29 mouse cellular contexts compared by ENCODE assay signal in genomic region chr14:31362236-31362635, GRCm38 (mm10). TPM values are rescaled to one million over a fixed set of nuclear protein-coding genes. Genes with fewer than 3 reads are reported as not detected.
"Had no signal": no experiment of that assay in that cellular context is flagged by ENCODE, and none has a peak within 500 bp of the region (broad histone marks: within the 10 kb centered on the region; RNA-seq: fewer than 3 reads in every experiment).

No protein-coding gene starts in this region.

- DNase-seq: cerebellum, adult 2 months; cerebellum, adult 8-10 months; cerebellum, adult 9-10 months; cerebellum, adult 9-11 months; cerebellum, postnatal 10 days; cerebellum, postnatal 14 days; cerebellum, postnatal 25 days; cerebellum, postnatal 36 days; embryo, embryonic 11 days; forebrain, postnatal 0 days; gastrocnemius, adult 2 months; gastrocnemius, postnatal 10 days; gastrocnemius, postnatal 14 days; gastrocnemius, postnatal 25 days; gastrocnemius, postnatal 36 days; heart, adult 11 months; heart, adult 18-20 months; heart, adult 2 months had no signal

- H3K4me2 ChIP-seq: embryonic facial prominence, embryonic 12.5 days; embryonic facial prominence, embryonic 13.5 days; embryonic facial prominence, embryonic 15.5 days; forebrain, embryonic 12.5 days; forebrain, embryonic 13.5 days; forebrain, embryonic 15.5 days had no signal

- H3K27ac ChIP-seq: embryonic facial prominence, embryonic 10.5 days; embryonic facial prominence, embryonic 12.5 days; embryonic facial prominence, embryonic 13.5 days; embryonic facial prominence, embryonic 15.5 days; forebrain, embryonic 10.5 days; forebrain, embryonic 12.5 days; forebrain, embryonic 13.5 days; forebrain, embryonic 15.5 days; gastrocnemius, adult 2 months; heart, adult 2 months had no signal

- H3K27me3 ChIP-seq: embryonic facial prominence, embryonic 12.5 days; embryonic facial prominence, embryonic 13.5 days; embryonic facial prominence, embryonic 15.5 days; forebrain, embryonic 12.5 days; forebrain, embryonic 13.5 days; forebrain, embryonic 15.5 days had no signal

- H3K9ac ChIP-seq: embryonic facial prominence, embryonic 12.5 days; embryonic facial prominence, embryonic 13.5 days; embryonic facial prominence, embryonic 15.5 days; forebrain, embryonic 12.5 days; forebrain, embryonic 13.5 days; forebrain, embryonic 15.5 days; forebrain, postnatal 0 days had no signal

- H3K4me3 ChIP-seq: embryonic facial prominence, embryonic 10.5 days; embryonic facial prominence, embryonic 12.5 days; embryonic facial prominence, embryonic 13.5 days; embryonic facial prominence, embryonic 15.5 days; erythroblast, embryonic 14.5 days; forebrain, embryonic 10.5 days; forebrain, embryonic 12.5 days; forebrain, embryonic 13.5 days; forebrain, embryonic 15.5 days; gastrocnemius, adult 2 months; heart, adult 2 months had no signal

- H3K9me3 ChIP-seq: embryonic facial prominence, embryonic 10.5 days; embryonic facial prominence, embryonic 12.5 days; embryonic facial prominence, embryonic 13.5 days; embryonic facial prominence, embryonic 15.5 days; forebrain, embryonic 10.5 days; forebrain, embryonic 12.5 days; forebrain, embryonic 13.5 days; forebrain, embryonic 15.5 days had no signal

- ATAC-seq: forebrain, embryonic 13.5 days; forebrain, embryonic 14.5 days; forebrain, embryonic 15.5 days; forebrain, embryonic 16.5 days; forebrain, postnatal 0 days had no signal

- H3K4me1 ChIP-seq: embryonic facial prominence, embryonic 10.5 days; embryonic facial prominence, embryonic 12.5 days; embryonic facial prominence, embryonic 13.5 days; embryonic facial prominence, embryonic 15.5 days; forebrain, embryonic 10.5 days; forebrain, embryonic 12.5 days; forebrain, embryonic 13.5 days; forebrain, embryonic 15.5 days had no signal

RNA-seq across cellular contexts. Expression of gene Dnah1, which starts 38.5 kb away (rescaled TPM):
- polyA plus RNA-seq: erythroblast, embryonic 14.5 days had no signal
